Mouse (Mus musculus) kidney, postnatal 25 days (tissue): ENCODE data around the gene Mrpl43.
A peak's percentile ranks its signal among the peaks of the same experiment; 100 is the strongest.
"Not testable (repeated sequence)": the region's sequence is repeated elsewhere in the genome, so short reads cannot be mapped to it uniquely, and the experiment has no call there.

Source experiments
- DNase-seq, 2 experiments: peaks; one replicate each; pipeline ENCODE4 v3.0.0; 2021; ENCODE audit warnings: mixed read lengths in 2 of 2

Mrpl43 gene

GRCm38 (mm10) chr19:45005957-45006712 lies at the start of gene Mrpl43:
Gene Mrpl43, minus strand, starts transcription at chr19:45006442.
- peak; percentile 98 for DNase-seq

- no peak for DNase-seq
These were observed 48.8 kb upstream of the Mrpl43 start for GRCm38 (mm10) chr19:45054892-45055690.

GRCm38 (mm10) chr19:45053451-45053850 lies 47.2 kb upstream of the Mrpl43 start:
- DNase-seq, result no peak

- no peak for DNase-seq
These were observed 43.3 kb upstream of the Mrpl43 start for GRCm38 (mm10) chr19:45049523-45049922.

GRCm38 (mm10) chr19:45048644-45049365 lies 42.6 kb upstream of the Mrpl43 start:
- no peak for DNase-seq

GRCm38 (mm10) chr19:45047935-45048643 lies 41.8 kb upstream of the Mrpl43 start:
- peak; percentile 44 to 69 for DNase-seq

GRCm38 (mm10) chr19:45047417-45047934 lies 41.2 kb upstream of the Mrpl43 start, which contains the start of gene Sfxn3:
Gene Sfxn3, plus strand, starts transcription at chr19:45047503.
- peak; percentile 95 to 96 for DNase-seq

GRCm38 (mm10) chr19:45046523-45047321 lies 40.5 kb upstream of the Mrpl43 start:
- peak; percentile 93 to 96 for DNase-seq

GRCm38 (mm10) chr19:45045651-45046050 lies 39.4 kb upstream of the Mrpl43 start, which contains the start of gene Pdzd7:
Gene Pdzd7, minus strand, starts transcription at chr19:45045717.
- DNase-seq, result no peak

GRCm38 (mm10) chr19:45045236-45045635 lies 39.0 kb upstream of the Mrpl43 start:
- DNase-seq, result no peak

GRCm38 (mm10) chr19:45044389-45044927 lies 38.2 kb upstream of the Mrpl43 start:
- DNase-seq, result no peak

GRCm38 (mm10) chr19:45040214-45040613 lies 34.0 kb upstream of the Mrpl43 start:
- no peak for DNase-seq

GRCm38 (mm10) chr19:45038198-45038597 lies 32.0 kb upstream of the Mrpl43 start:
- not testable (repeated sequence) for DNase-seq

- DNase-seq, result peak; percentile 60 to 63
These were observed 30.6 kb upstream of the Mrpl43 start for GRCm38 (mm10) chr19:45036867-45037266.

GRCm38 (mm10) chr19:45032570-45033332 lies 26.5 kb upstream of the Mrpl43 start:
- DNase-seq, result peak in 1 of 2 experiments; percentile 56

- DNase-seq, result peak; percentile 85 to 86
These were observed 25.5 kb upstream of the Mrpl43 start for GRCm38 (mm10) chr19:45031780-45032179.

- peak; percentile 87 to 91 for DNase-seq
These were observed 24.8 kb upstream of the Mrpl43 start for GRCm38 (mm10) chr19:45030746-45031693.

GRCm38 (mm10) chr19:45030111-45030510 lies 23.9 kb upstream of the Mrpl43 start:
- DNase-seq, result peak; percentile 77 to 79

GRCm38 (mm10) chr19:45029571-45029970 lies 23.3 kb upstream of the Mrpl43 start:
- DNase-seq, result no peak
